Mouse (Mus musculus): ENCODE measurements around the gene Rab4a.
"Not testable (repeated sequence)": the region's sequence is repeated elsewhere in the genome, so short reads cannot be mapped to it uniquely, and the experiment has no call there.

Rab4a gene

DNA sequence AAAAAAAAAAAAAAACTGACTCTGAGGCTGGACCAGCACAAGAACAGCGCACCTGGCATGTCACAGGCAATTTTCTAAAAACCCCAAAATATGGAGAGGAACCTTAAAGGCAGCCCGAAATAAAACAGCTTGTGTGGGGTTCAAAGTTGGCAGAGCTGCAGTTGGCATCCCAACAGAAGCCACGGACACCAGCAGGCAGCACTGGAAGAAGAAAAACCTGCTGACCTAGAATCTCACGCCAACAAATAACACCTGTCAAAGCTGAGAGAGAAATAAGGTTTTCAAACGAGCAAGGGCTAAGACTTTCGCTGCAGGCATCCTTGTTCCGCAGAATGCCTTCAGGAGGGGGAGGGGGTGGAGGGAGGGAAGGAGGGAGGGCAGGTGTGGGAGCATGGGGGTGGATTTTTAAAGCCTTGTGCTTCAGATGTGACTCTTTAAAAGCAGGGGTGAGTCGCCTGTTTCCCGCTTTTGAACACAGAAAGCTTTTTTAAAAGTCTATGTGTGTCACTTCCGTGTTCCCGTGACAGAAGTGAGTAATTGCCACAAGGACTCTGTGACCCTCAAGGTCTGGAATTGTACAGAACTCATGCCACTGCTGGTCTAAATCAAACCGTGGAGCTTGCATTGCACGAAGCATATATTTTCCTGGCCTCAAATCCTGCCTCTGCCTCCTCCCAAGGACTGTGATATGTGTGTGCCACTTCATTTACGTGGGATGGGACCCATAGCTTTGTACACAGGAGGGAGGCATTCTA, 17.2 kb upstream of the Rab4a start:
- no peak for DNase-seq (ENCODE audit: low read depth in 1 of 2, low spot score in 2 of 2)

- DNase-seq (ENCODE audit: low read depth in 1 of 2, low spot score in 2 of 2), result no peak
These were observed 16.3 kb upstream of the Rab4a start for GRCm38 (mm10) chr8:123789461-123789860.

DNA sequence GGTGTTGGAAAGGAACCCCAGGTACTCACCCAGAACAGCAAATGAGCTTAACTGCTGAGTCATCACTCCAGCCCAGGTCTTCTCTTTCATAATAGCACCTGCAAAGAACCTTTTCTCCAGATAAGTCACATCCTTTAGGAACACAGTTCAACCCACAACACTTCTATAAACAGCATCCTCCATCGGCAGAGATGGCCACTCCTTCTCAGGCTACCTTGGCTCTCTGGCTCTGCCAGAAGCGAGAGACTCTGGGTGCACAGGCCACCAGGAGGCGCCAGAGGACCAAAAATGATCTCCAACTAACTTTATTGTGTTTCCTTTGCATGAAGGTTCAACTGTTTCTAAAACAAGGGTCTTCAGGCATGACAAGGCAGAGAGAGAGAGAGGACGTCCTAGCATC, 15.8 kb upstream of the Rab4a start:
- DNase-seq (ENCODE audit: low read depth in 1 of 2, low spot score in 2 of 2), result peak; percentile 31 to 60

GRCm38 (mm10) chr8:123791101-123791844, 14.5 kb upstream of the Rab4a start:
- DNase-seq (ENCODE audit: low read depth in 1 of 2, low spot score in 2 of 2), result no peak

DNA sequence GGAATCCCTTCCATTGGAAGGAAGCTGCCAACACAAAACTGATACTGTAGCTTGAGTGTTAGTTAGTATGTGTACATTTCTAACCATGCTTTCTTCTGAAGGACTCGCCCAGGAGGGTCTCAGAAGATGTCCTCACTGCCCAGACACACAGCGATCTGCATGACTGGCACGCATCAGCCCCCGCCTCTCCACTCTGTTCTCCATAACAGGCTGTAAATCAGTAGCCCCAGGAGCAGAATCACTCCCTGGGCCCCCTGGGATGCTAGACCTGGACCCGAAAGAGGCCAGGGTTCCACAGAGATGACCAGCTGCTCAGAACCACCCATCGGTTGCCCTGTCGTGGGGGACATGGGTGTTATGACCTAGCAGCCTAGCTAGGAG, 13.9 kb upstream of the Rab4a start:
- DNase-seq (ENCODE audit: low read depth in 1 of 2, low spot score in 2 of 2), result no peak

- no peak for DNase-seq (ENCODE audit: low read depth in 1 of 2, low spot score in 2 of 2)
These were observed 11.9 kb upstream of the Rab4a start for GRCm38 (mm10) chr8:123793900-123794299.

DNA sequence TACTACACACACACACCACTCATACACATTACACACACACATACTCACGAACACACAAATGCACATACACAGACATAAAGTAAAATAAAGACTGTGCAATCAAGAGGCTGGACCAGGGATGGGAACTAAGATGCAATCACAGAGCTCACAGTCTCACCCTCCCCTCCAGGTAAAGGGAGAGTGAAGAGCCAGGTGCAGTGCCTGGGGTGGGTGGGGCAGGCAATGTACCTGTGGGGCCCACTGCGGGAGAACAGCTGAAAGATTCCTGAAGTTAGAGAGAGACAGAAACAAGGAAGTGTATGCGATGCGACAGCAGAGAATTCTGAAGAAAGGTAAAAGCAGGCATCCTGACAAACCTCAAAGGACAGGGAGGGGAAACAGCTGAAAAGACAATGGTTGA, 11.0 kb upstream of the Rab4a start:
- DNase-seq (ENCODE audit: low read depth in 1 of 2, low spot score in 2 of 2), result no peak

- DNase-seq (ENCODE audit: low read depth in 1 of 2, low spot score in 2 of 2), result no peak
These were observed 9.0 kb upstream of the Rab4a start for GRCm38 (mm10) chr8:123796758-123797157.

GRCm38 (mm10) chr8:123797928-123798327, 7.9 kb upstream of the Rab4a start:
- DNase-seq (ENCODE audit: low read depth in 1 of 2, low spot score in 2 of 2), result no peak

- no peak for DNase-seq (ENCODE audit: low read depth in 1 of 2, low spot score in 2 of 2)
These were observed 6.4 kb upstream of the Rab4a start for GRCm38 (mm10) chr8:123799434-123799833.

GRCm38 (mm10) chr8:123799885-123800284, 5.9 kb upstream of the Rab4a start:
- no peak for DNase-seq (ENCODE audit: low read depth in 1 of 2, low spot score in 2 of 2)

DNA sequence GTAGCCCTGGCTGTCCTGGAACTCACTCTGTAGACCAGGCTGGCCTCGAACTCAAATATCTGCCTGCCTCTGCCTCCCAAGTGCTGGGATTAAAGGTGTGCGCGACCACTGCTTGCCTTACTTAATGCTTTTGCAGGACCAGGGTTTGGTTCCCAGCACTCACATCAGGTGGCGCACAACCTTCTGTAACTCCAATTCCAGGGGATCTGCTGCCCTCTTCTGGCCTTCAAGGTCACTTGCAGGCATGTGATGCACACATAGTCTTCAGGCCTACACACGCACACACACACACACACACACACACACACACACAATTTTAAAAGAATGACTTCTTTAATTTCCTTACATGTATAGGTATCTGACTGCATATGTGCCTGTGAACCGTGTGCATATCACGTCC, 4.9 kb upstream of the Rab4a start:
- no peak for DNase-seq (ENCODE audit: low read depth in 1 of 2, low spot score in 2 of 2)

- DNase-seq (ENCODE audit: low read depth in 1 of 2, low spot score in 2 of 2), result no peak
These were observed 4.2 kb upstream of the Rab4a start for GRCm38 (mm10) chr8:123801538-123801937.

DNA sequence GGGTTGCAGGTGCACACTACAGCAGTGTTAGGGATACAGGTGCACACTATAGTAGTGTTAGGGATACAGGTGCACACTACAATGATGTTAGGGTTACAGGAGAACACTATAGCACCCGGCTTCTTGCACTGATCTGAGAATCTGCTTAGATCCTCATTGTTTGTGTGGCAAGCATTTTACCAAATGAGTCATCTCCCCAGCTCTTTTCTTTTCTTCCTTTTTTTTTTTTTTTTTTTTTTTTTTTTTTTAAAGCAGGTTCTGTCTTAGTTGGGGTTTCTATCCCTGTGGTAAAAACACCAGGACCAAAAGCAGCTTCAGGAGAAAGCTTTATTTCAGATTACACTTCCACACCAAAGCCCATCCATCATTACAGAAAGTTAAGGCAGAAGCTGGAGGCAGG, 2.1 kb upstream of the Rab4a start:
- DNase-seq (ENCODE audit: low read depth in 1 of 2, low spot score in 2 of 2), result no peak

- no peak for DNase-seq (ENCODE audit: low read depth in 1 of 2, low spot score in 2 of 2)
These were observed 1.2 kb upstream of the Rab4a start for GRCm38 (mm10) chr8:123804586-123804985.

DNA sequence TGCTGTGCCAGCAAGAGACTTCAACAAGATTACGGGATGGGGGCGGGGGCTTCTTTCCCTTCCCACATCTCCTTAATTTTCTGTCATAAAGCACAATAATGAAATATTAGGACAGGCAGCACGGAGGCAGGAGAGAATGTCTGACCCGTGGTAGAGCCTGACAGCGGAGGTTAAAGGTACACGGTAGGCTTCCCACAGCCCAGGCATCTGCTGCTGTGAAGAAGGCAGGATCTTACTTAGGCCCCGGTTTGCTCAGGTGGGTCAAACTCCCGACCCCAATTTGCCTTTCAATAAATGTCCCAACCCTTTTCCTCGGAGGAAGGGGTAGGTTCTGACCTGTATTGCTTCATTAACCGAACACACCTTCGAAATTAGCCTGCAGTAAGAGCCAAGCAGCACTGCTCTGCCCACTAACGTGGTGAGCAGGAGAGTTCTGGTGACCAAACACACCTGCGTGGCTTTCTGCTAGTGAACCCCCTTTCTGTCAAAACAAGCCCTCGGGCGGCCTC, 522 bp upstream of the Rab4a start:
- no peak for DNase-seq (ENCODE audit: low read depth in 1 of 2, low spot score in 2 of 2)

DNA sequence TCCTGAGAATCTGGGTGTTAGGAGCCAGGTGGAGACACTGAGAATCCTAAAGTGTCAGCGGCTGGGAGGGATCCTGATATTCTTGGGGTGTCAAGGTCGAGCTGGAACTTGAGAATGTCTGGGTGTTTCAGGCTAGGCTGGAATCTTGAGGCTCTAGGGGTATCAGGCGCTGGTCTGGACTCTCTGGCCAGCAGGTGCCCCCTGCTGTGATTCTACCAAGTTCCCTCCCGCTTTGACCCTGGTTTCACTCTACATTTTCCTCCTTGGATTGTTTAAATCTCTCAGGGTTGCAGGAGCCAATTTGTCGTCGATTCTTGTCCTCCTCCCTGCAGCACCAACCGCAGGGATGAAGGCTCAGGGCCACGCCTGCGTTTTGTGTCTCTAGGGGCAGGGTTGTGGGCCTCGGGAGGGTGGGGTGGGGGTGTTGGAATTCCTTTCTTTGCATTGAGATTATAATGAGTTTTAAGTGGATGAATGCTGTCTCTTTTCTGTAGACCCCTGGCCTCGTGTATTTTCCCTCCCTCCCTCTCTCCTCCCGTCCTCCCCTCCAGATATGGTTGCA, 670 bp downstream of the Rab4a start:
- no peak for DNase-seq (ENCODE audit: low read depth in 1 of 2, low spot score in 2 of 2)

- DNase-seq (ENCODE audit: low read depth in 1 of 2, low spot score in 2 of 2), result no peak
These were observed 1.2 kb downstream of the Rab4a start for GRCm38 (mm10) chr8:123807024-123807431.

DNA sequence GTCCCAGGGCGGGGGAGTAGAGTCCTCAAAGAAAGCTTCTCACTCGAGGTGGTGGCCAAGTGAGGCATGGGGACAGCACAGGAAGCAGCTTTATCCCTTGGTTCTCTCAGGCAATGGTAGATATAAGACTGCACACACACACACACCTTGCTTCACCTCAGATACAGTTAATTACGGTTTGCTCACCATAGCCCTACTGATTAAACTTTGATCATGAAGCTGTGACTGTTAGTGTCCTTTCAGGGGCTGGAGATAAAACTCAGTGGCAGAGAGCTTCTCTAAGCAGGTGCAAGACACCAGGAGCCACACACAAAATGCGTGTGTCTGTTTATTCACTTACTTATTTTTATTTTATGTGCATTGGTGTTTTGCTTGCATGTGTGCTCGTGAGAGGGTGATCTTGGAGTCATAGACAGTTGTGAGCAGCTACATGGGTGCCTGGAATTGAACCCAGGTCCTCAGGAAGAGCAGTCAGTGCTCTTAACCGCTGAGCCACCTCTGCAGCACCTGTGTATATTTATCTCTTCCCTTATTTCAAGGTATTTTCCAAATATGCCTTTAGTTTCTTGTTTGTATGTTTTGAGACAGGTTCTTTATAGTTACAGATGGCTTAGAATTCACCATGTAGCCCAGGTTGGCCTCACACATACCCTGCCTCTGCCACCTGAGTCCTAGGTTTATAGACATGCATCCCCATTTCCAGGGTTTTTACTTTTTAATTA, 2.2 kb downstream of the Rab4a start:
- no peak for DNase-seq (ENCODE audit: low read depth in 1 of 2, low spot score in 2 of 2)

GRCm38 (mm10) chr8:123808671-123809070, 2.9 kb downstream of the Rab4a start:
- DNase-seq (ENCODE audit: low read depth in 1 of 2, low spot score in 2 of 2), result no peak

DNA sequence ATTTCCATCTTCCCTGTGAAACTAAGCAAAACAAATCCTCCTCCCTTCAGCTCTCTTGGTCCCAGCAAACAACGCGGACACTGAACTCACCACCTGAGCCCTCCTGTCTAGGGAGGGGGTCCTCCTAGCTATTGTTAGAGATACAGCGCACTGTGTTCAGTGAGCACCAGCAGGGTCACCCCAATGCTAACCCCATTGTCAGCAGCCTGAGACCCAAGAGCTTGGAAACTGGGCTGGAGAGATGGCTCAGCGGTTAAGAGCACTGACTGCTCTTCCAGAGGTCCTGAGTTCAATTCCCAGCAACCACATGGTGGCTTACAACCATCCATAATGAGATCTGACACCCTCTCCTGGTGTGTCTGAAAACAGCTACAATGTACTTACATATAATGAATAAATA, 3.6 kb downstream of the Rab4a start:
- not testable (repeated sequence) for DNase-seq (ENCODE audit: low read depth in 1 of 2, low spot score in 2 of 2)

DNA sequence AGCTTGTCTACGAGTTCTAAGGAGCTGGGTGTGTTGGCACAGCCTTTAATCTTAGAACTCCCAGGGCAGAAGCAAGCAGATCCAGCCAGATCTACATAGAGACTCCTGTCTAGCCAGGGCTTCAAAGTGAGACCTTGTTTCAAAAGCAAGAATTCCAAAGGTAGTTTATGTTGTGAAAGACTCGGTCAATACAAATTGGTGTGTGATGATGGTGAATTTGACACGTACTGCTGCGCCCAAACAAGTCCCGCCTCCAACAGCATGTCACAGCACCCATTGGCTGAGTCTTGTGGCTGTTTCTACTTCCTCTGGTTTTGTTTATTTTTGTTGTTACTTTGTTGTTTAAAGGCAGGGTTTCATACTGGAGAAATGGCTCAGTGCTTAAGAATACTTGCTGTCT, 6.4 kb downstream of the Rab4a start:
- no peak for DNase-seq (ENCODE audit: low read depth in 1 of 2, low spot score in 2 of 2)
